Comparison of ENCODE assay signal across 10 mouse cellular contexts in genomic region chr9:42055378-42055777, GRCm38 (mm10).
DNase-seq lines count a peak whose midpoint lies in the region; ATAC-seq lines count a peak whose summit lies in the region.
"Had no signal": no experiment of that assay in that cellular context is flagged by ENCODE, and none has a peak within 500 bp of the region (broad histone marks: within the 10 kb centered on the region; RNA-seq: fewer than 3 reads in every experiment).

No protein-coding gene starts in this region.

- 0 out of 2 replicates have a peak overlapping the region, but pooled peaks have one; percentile 6 for H3K27ac ChIP-seq in forebrain, embryonic 11.5 days (ENCODE audit: low read depth, low read length)
- no peak overlapping the region for H3K27ac ChIP-seq in forebrain, embryonic 10.5 days
- H3K27ac ChIP-seq: liver, embryonic 13.5 days had no signal

- no peak overlapping the region for H3K9ac ChIP-seq in forebrain, embryonic 11.5 days (ENCODE audit: low read length)
- H3K9ac ChIP-seq: liver, embryonic 13.5 days had no signal

- no peak for ATAC-seq in forebrain, embryonic 11.5 days (replicated peaks; ENCODE audit: low FRiP score)

- no peak overlapping the region for H3K4me2 ChIP-seq in forebrain, embryonic 11.5 days (ENCODE audit: low read depth, low read length, severe bottlenecking)
- H3K4me2 ChIP-seq: heart, embryonic 11.5 days; liver, embryonic 13.5 days had no signal

- H3K36me3 ChIP-seq in forebrain, embryonic 11.5 days (ENCODE audit: control insufficient read depth, insufficient read depth, low read length) = no peaks in the 10 kb centered on the region
- H3K36me3 ChIP-seq in forebrain, embryonic 10.5 days (replicated peaks) = no peaks in the 10 kb centered on the region
- H3K36me3 ChIP-seq: liver, embryonic 13.5 days had no signal

- intact Hi-C loops in gastrocnemius, postnatal 14 days (cut with DNase I; ENCODE audit: low total_unique reads) = loop anchor here (5.0 kb wide), 1 partner anchor 67 kb away; the partner anchor contains the start of gene Sorl1

- no peak for DNase-seq in forebrain, embryonic 11.5 days (ENCODE audit: low spot score)
- DNase-seq in forebrain, embryonic 10.5 days (ENCODE audit: extremely low spot score, low spot score) = no peak
- peak; percentile 48 to 65 for DNase-seq in right cerebral cortex, adult 2 months (ENCODE audit: low spot score in 2 of 2)
- no peak for DNase-seq in right cerebral cortex, postnatal 14 days
- peak; percentile 53 to 85 for DNase-seq in kidney, postnatal 25 days
- no peak for DNase-seq in spleen, adult 18-20 months
- no peak for DNase-seq in gastrocnemius, postnatal 14 days
- DNase-seq in T-cell, adult 2 months (ENCODE audit: low spot score) = no peak
- DNase-seq: liver, embryonic 13.5 days had no signal

- H3K4me1 ChIP-seq in forebrain, embryonic 11.5 days (replicated peaks; ENCODE audit: control insufficient read depth, insufficient read depth, low read length) = 0 out of 2 replicates have a peak, but pooled peaks cover 2% of the 10 kb centered on the region
- H3K4me1 ChIP-seq in forebrain, embryonic 10.5 days = peaks cover 19% of the 10 kb centered on the region

- H3K4me3 ChIP-seq in forebrain, embryonic 11.5 days (ENCODE audit: low read depth, low read length) = no peak overlapping the region
- H3K4me3 ChIP-seq in forebrain, embryonic 10.5 days = no peak overlapping the region
- H3K4me3 ChIP-seq: liver, embryonic 13.5 days had no signal

- peaks cover 16% of the 10 kb centered on the region for H3K27me3 ChIP-seq in forebrain, embryonic 11.5 days (ENCODE audit: control insufficient read depth, insufficient read depth, low read length)
- H3K27me3 ChIP-seq in forebrain, embryonic 10.5 days (ENCODE audit: poor library complexity, severe bottlenecking) = peaks cover 80% of the 10 kb centered on the region
- H3K27me3 ChIP-seq: liver, embryonic 13.5 days had no signal

- peaks cover 6% of the 10 kb centered on the region; the same call in 1 of the 2 replicates for H3K9me3 ChIP-seq in forebrain, embryonic 11.5 days (ENCODE audit: control insufficient read depth, low read length)
- H3K9me3 ChIP-seq in forebrain, embryonic 10.5 days = peaks cover 7% of the 10 kb centered on the region; the same call in 1 of the 2 replicates
- H3K9me3 ChIP-seq: liver, embryonic 13.5 days had no signal

- WGBS in forebrain, embryonic 11.5 days = 83% methylated on average over 4 of the region's 4 CpGs
- 93% methylated on average over 4 of the region's 4 CpGs for WGBS in forebrain, embryonic 10.5 days

Comparison
In these comparisons a context has a peak if more than half of its experiments do, and no peak if none do; other contexts are left out.
1. DNase-seq: peak in right cerebral cortex, adult 2 months (2 of 2) and kidney, postnatal 25 days (2 of 2); none in forebrain, embryonic 11.5 days (single experiment), forebrain, embryonic 10.5 days (single experiment), right cerebral cortex, postnatal 14 days (single experiment), spleen, adult 18-20 months (0 of 2), gastrocnemius, postnatal 14 days (single experiment) and T-cell, adult 2 months (single experiment).